Mouse (Mus musculus): Measurements from ENCODE around the gene Ccl5. TPM values are rescaled to one million over a fixed set of nuclear protein-coding genes. Genes with fewer than 3 reads are reported as not detected.

Ccl5 gene
- polyA plus RNA-seq, 1 experiment from 2014 or later, result 3.5 TPM

DNA sequence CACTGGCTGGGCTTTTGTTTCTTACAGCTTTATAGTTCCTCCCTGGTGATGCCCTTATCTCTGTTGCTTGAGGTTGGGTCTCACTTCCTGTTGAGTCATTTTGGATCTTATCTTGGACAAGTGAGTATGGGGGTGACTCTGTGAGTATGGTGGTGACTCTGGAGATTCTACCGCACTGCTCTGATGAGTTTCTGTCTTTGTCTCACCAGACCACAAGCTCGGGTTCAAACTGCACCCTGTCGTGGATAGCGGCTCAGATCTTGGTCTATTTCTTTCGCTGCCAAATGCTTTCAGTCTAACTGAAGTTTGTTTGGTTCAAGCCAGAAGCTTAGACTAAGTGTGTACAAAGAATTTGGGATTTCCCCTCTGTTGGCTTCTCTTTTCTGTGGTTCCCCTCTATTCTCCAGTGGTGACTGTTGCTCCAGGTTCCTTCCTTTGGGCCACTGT lies 19.9 kb upstream of the Ccl5 start:
- 85% methylated on average over 5 of the region's 5 CpGs for WGBS
- no peak overlapping the region for H3K4me2 ChIP-seq (ENCODE audit: low read depth, low read length)
- H3K27me3 ChIP-seq (replicated peaks; ENCODE audit: control insufficient read depth, insufficient read depth, low read length), result no peaks in the 10 kb centered on the region
- no peak for ATAC-seq
- H3K9ac ChIP-seq (ENCODE audit: low read depth, low read length), result no peak overlapping the region
- H3K27ac ChIP-seq (ENCODE audit: low read length), result no peak overlapping the region
- no peak overlapping the region for H3K4me3 ChIP-seq (ENCODE audit: low read length)
- H3K36me3 ChIP-seq (ENCODE audit: control insufficient read depth, insufficient read depth, low read length), result no peaks in the 10 kb centered on the region
- H3K4me1 ChIP-seq (ENCODE audit: control insufficient read depth, insufficient read depth, low read length), result no peaks in the 10 kb centered on the region
- no peaks in the 10 kb centered on the region for H3K9me3 ChIP-seq (ENCODE audit: control insufficient read depth, low read length)

DNA sequence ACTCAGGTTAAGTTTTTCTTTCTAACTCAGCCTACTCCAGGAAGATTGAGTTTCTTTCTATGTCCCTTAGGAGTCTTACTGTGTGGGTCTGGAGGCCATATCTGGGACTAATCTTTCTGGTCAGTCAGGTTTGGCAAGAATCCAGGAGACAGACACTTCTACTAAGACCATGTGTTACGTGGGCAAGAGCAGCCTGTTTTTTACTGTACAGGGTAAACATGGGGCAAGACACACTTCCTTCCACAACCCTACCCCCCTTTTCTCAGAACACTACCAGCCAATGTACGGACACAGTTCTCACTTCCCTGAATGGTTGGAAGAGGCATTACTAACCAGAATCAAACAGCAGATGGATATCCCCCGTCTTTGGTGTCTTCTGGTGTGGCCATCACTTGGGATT lies 13.9 kb upstream of the Ccl5 start:
- no peaks in the 10 kb centered on the region for H3K4me1 ChIP-seq (ENCODE audit: control insufficient read depth, insufficient read depth, low read length)
- H3K4me2 ChIP-seq (ENCODE audit: low read depth, low read length), result no peak overlapping the region
- H3K27me3 ChIP-seq (replicated peaks; ENCODE audit: control insufficient read depth, insufficient read depth, low read length), result no peaks in the 10 kb centered on the region
- no peak overlapping the region for H3K9ac ChIP-seq (ENCODE audit: low read depth, low read length)
- no peak overlapping the region for H3K27ac ChIP-seq (ENCODE audit: low read length)
- 58% methylated on average over 3 of the region's 3 CpGs for WGBS
- H3K9me3 ChIP-seq (ENCODE audit: control insufficient read depth, low read length), result no peaks in the 10 kb centered on the region
- H3K36me3 ChIP-seq (ENCODE audit: control insufficient read depth, insufficient read depth, low read length), result no peaks in the 10 kb centered on the region
- H3K4me3 ChIP-seq (ENCODE audit: low read length), result no peak overlapping the region
- ATAC-seq, result peak; percentile 44; the same call in 1 of the 2 replicates

DNA sequence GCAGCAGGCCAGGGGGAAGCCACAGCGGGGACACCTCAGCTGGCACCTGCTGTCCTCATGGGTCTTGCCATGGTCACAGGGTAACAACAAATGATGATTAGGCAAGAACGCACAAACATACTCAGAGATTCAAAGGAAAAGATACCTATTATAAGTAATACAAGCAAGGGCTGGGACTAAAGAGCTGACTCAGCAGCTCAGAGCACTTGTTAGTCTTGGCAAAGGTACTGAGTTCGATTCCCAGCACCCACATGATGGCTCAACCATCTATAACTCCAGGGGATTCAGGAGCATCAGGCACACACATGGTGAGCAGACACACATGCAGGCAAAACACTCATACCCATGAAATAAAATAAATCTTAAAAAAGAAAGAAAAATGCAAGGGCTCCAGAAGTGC lies 11.1 kb upstream of the Ccl5 start:
- no peaks in the 10 kb centered on the region for H3K9me3 ChIP-seq (ENCODE audit: control insufficient read depth, low read length)
- ATAC-seq, result no peak
- no peak overlapping the region for H3K27ac ChIP-seq (ENCODE audit: low read length)
- no peaks in the 10 kb centered on the region for H3K36me3 ChIP-seq (ENCODE audit: control insufficient read depth, insufficient read depth, low read length)
- no peaks in the 10 kb centered on the region for H3K27me3 ChIP-seq (replicated peaks; ENCODE audit: control insufficient read depth, insufficient read depth, low read length)
- H3K4me1 ChIP-seq (ENCODE audit: control insufficient read depth, insufficient read depth, low read length), result no peaks in the 10 kb centered on the region
- H3K4me3 ChIP-seq (ENCODE audit: low read length), result no peak overlapping the region
- 87% methylated on average over 3 of the region's 3 CpGs for WGBS
- H3K4me2 ChIP-seq (ENCODE audit: low read depth, low read length), result no peak overlapping the region
- H3K9ac ChIP-seq (ENCODE audit: low read depth, low read length), result no peak overlapping the region

DNA sequence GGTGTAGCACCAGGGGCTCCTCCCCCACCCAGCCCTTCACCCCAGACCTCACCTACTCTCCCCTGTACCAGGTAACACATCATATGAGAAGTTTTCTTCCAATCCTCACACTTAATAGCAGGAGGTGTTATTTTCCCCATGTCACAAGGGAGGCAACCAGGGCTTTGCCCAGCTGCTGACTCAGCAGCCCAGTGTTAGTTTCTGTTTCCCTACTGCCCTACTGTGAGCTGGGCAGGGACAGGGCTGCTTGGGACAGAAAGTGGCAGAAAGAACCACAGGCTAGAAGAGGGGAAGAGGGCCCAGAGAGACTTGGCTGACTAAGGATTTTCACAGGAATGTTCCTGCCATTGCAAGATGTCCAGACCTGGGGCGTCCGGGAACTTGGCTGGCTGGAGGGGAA lies 10.6 kb upstream of the Ccl5 start:
- no peaks in the 10 kb centered on the region for H3K27me3 ChIP-seq (replicated peaks; ENCODE audit: control insufficient read depth, insufficient read depth, low read length)
- no peak for ATAC-seq
- H3K4me2 ChIP-seq (ENCODE audit: low read depth, low read length), result no peak overlapping the region
- H3K36me3 ChIP-seq (ENCODE audit: control insufficient read depth, insufficient read depth, low read length), result no peaks in the 10 kb centered on the region
- no peak overlapping the region for H3K4me3 ChIP-seq (ENCODE audit: low read length)
- 79% methylated on average over 2 of the region's 2 CpGs for whole genome bisulfite sequencing
- H3K27ac ChIP-seq (ENCODE audit: low read length), result no peak overlapping the region
- no peaks in the 10 kb centered on the region for H3K9me3 ChIP-seq (ENCODE audit: control insufficient read depth, low read length)
- H3K9ac ChIP-seq (ENCODE audit: low read depth, low read length), result no peak overlapping the region
- no peaks in the 10 kb centered on the region for H3K4me1 ChIP-seq (ENCODE audit: control insufficient read depth, insufficient read depth, low read length)

DNA sequence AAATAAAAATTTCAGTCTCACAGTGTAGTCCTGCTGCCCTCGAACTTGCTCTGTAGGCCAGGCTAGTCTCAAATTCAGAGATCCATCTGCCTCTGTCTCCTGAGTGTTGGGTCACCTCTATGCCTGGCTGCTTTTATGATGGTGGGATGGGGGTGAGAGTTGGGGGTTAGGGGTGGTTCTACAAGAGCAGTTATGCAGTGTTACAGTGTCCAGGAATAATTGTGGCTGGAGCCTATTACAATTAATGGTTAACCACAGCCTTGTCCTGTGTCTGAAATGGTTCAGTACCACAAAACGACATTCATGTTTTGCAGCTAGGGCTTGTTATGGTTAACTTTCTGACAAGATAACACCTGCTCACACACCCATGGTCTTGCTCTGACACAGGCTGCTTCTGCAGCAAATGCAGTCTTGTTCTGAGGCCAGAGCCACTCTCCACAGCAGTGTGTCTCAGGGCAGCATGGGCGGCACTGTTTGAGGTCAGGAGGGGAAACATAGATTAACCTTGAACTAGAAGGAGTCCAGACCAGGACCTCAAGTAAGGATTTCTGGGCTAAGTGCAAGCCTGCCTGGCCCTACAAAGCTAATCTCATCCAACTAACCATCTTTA lies 8.5 kb upstream of the Ccl5 start:
- Histone ChIP-seq H3K9ac (ENCODE audit: low read depth, low read length) (no peak overlapping the region), H3K27me3 (replicated peaks; ENCODE audit: control insufficient read depth, insufficient read depth, low read length) (no peaks in the 10 kb centered on the region), H3K36me3 (ENCODE audit: control insufficient read depth, insufficient read depth, low read length) (no peaks in the 10 kb centered on the region), H3K4me1 (ENCODE audit: control insufficient read depth, insufficient read depth, low read length) (no peaks in the 10 kb centered on the region; the same call in 1 of the 2 replicates), H3K4me3 (ENCODE audit: low read length) (no peak overlapping the region), H3K4me2 (ENCODE audit: low read depth, low read length) (no peak overlapping the region), H3K27ac (ENCODE audit: low read length) (no peak overlapping the region), H3K9me3 (ENCODE audit: control insufficient read depth, low read length) (no peaks in the 10 kb centered on the region)
- 60% methylated on average over 3 of the region's 3 CpGs for WGBS
- no peak for ATAC-seq

DNA sequence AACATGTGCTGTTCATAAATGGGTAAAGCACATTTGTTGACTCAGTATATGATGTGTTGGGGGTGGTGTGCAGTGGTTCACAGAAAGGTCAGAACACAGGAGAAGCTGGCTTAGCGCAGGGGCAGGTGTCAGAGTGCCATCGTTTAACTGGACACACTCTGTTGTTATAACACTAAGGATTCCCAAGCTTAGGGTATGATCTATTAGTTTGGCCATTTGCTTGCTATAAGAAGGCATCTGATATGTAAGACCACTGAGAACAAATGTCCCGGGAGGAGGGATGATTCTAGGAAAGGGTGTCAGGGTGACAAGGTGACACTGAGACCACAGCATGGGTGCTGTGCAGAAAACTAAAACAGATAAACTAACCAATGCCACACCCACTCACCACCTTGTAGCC lies 6.5 kb upstream of the Ccl5 start:
- no peak overlapping the region for H3K9ac ChIP-seq (ENCODE audit: low read depth, low read length)
- H3K4me1 ChIP-seq (ENCODE audit: control insufficient read depth, insufficient read depth, low read length), result no peaks in the 10 kb centered on the region; the same call in 1 of the 2 replicates
- no peak overlapping the region for H3K4me2 ChIP-seq (ENCODE audit: low read depth, low read length)
- H3K9me3 ChIP-seq (ENCODE audit: control insufficient read depth, low read length), result no peaks in the 10 kb centered on the region
- H3K36me3 ChIP-seq (ENCODE audit: control insufficient read depth, insufficient read depth, low read length), result no peaks in the 10 kb centered on the region
- no peaks in the 10 kb centered on the region for H3K27me3 ChIP-seq (replicated peaks; ENCODE audit: control insufficient read depth, insufficient read depth, low read length)
- 72% methylated on average over 3 of the region's 3 CpGs for WGBS
- no peak overlapping the region for H3K4me3 ChIP-seq (ENCODE audit: low read length)
- no peak overlapping the region for H3K27ac ChIP-seq (ENCODE audit: low read length)
- ATAC-seq, result no peak

DNA sequence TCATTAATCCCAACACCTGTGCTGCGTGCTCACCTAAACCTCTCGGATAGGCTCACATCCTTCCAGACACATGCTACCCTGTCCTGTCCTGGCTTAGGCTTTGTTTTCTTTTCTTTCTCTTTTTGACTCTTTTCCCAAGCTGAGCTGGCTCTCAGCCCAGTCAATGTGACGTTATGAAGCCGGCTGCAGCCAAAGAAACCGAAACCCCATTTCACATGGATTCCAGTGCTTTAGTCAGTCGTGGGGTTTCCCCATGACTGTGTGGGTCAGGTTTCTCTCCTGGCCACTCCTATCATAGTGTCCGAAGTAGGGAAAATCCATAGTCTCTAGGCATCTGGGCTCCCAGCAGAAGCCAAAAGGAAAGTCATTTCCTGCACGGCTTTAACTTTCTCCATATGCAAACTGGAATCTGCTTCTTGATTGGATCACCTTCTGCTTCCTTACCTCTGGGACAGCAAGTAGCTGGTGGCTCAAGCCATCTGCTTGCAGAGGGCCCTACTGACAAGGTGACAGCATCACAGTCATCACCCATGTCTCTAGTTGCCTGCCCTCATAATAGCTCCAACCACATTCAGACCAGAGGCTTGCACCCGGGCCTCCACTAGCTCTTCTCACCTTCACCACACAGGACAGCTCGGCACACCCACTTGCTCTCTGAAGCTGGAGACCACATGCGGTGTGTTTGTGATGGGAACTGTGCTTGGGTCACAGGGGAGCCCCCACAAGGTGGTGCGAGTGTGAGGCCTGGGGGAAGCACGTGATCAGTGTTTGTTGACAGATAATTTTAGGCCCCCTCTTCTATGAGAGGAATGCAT lies 4.5 kb upstream of the Ccl5 start:
- WGBS, result 38% methylated on average over 13 of the region's 13 CpGs
- H3K4me1 ChIP-seq (ENCODE audit: control insufficient read depth, insufficient read depth, low read length), result no peaks in the 10 kb centered on the region; the same call in 1 of the 2 replicates
- H3K27me3 ChIP-seq (replicated peaks; ENCODE audit: control insufficient read depth, insufficient read depth, low read length), result no peaks in the 10 kb centered on the region
- no peak overlapping the region for H3K9ac ChIP-seq (ENCODE audit: low read depth, low read length)
- peak overlapping the region; percentile 31 for H3K4me2 ChIP-seq (ENCODE audit: low read depth, low read length)
- H3K36me3 ChIP-seq (ENCODE audit: control insufficient read depth, insufficient read depth, low read length), result no peaks in the 10 kb centered on the region
- H3K9me3 ChIP-seq (ENCODE audit: control insufficient read depth, low read length), result no peaks in the 10 kb centered on the region
- no peak overlapping the region for H3K27ac ChIP-seq (ENCODE audit: low read length)
- peak; percentile 72 for ATAC-seq
- peak overlapping the region; percentile 1; the same call in 1 of the 2 replicates for H3K4me3 ChIP-seq (ENCODE audit: low read length)

DNA sequence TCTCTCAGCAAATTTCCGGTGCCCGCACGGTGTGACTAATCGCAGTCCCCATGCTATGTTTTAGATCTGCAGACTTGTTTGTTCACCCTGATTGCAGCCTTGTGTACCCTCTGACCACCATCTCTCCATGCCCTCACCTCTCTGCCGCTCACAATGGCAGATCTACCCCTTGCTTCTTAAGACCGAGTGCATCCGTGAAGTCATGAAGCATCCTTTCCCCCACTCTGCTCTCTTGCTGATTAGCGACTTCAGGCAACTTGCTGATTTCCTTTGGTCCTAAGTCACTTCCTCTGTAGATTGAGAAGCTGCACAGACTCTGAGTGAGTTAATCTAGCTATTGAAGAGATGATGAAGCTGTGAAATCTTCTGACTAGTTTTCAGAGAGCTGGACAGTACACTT lies 3.8 kb upstream of the Ccl5 start:
- Histone ChIP-seq H3K4me3 (ENCODE audit: low read length) (0 out of 2 replicates have a peak overlapping the region, but pooled peaks have one; percentile 1), H3K27ac (ENCODE audit: low read length) (no peak overlapping the region), H3K9ac (ENCODE audit: low read depth, low read length) (no peak overlapping the region), H3K36me3 (ENCODE audit: control insufficient read depth, insufficient read depth, low read length) (no peaks in the 10 kb centered on the region), H3K9me3 (ENCODE audit: control insufficient read depth, low read length) (no peaks in the 10 kb centered on the region), H3K4me1 (ENCODE audit: control insufficient read depth, insufficient read depth, low read length) (no peaks in the 10 kb centered on the region; the same call in 1 of the 2 replicates), H3K27me3 (replicated peaks; ENCODE audit: control insufficient read depth, insufficient read depth, low read length) (no peaks in the 10 kb centered on the region), H3K4me2 (ENCODE audit: low read depth, low read length) (peak overlapping the region; percentile 31)
- ATAC-seq, result no peak
- 76% methylated on average over 8 of the region's 8 CpGs for WGBS

DNA sequence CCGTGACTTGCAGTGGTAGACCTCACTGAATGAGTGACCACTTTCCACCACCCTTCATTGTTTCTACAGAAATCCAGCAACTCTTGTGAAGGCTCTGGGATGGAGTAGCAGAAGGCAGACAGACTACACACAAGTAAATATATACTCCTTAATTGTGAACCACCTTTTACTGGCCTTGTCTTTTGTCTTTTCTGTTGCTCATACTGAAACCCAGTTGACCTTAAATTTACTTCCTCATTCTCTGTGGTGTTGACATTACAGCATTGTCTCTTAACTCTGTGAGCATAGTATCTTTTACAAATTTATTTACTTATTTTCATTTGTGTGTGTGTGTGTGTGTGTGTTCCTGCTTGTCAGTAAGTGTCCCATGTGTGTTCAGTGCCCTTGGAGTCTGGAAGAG lies 2.9 kb upstream of the Ccl5 start:
- no peak for ATAC-seq
- Histone ChIP-seq H3K9ac (ENCODE audit: low read depth, low read length) (no peak overlapping the region), H3K4me1 (ENCODE audit: control insufficient read depth, insufficient read depth, low read length) (no peaks in the 10 kb centered on the region; the same call in 1 of the 2 replicates), H3K4me2 (ENCODE audit: low read depth, low read length) (no peak overlapping the region), H3K4me3 (ENCODE audit: low read length) (no peak overlapping the region), H3K36me3 (ENCODE audit: control insufficient read depth, insufficient read depth, low read length) (no peaks in the 10 kb centered on the region), H3K27ac (ENCODE audit: low read length) (no peak overlapping the region), H3K27me3 (replicated peaks; ENCODE audit: control insufficient read depth, insufficient read depth, low read length) (no peaks in the 10 kb centered on the region), H3K9me3 (ENCODE audit: control insufficient read depth, low read length) (no peaks in the 10 kb centered on the region)
- 85% methylated on average over 1 of the region's 1 CpGs for WGBS
